Mouse (Mus musculus): ENCODE data around the gene Fate1. TPM values are rescaled to one million over a fixed set of nuclear protein-coding genes. Genes with fewer than 3 reads are reported as not detected.
A peak's percentile ranks its signal among the peaks of the same experiment; 100 is the strongest.
"Not testable (repeated sequence)": the region's sequence is repeated elsewhere in the genome, so short reads cannot be mapped to it uniquely, and the experiment has no call there.

The Fate1 gene
- not detected for total RNA-seq (2021)

GRCm38 (mm10) chrX:71972686-71973085, at the start of gene Fate1:
TSS of gene Fate1 (plus strand) at chrX:71972986.
- DNase-seq = no peak

GRCm38 (mm10) chrX:71946631-71947030, 26.2 kb upstream of the Fate1 start:
- peak; percentile 67 for DNase-seq

GRCm38 (mm10) chrX:71958366-71958765, 14.4 kb upstream of the Fate1 start:
- no peak for DNase-seq

GRCm38 (mm10) chrX:71962073-71963051, 10.4 kb upstream of the Fate1 start, which contains the start of gene Prrg3:
TSS of gene Prrg3 (plus strand) at chrX:71962624.
- DNase-seq = peak; percentile 71

GRCm38 (mm10) chrX:71963275-71963912, 9.4 kb upstream of the Fate1 start:
- DNase-seq = no peak

GRCm38 (mm10) chrX:71968216-71968615, 4.6 kb upstream of the Fate1 start:
- no peak for DNase-seq

GRCm38 (mm10) chrX:71968816-71969215, 4.0 kb upstream of the Fate1 start:
- DNase-seq = no peak

GRCm38 (mm10) chrX:71971325-71971724, 1.5 kb upstream of the Fate1 start:
- no peak for DNase-seq

- not testable (repeated sequence) for DNase-seq
Measured at GRCm38 (mm10) chrX:71977681-71978080, 4.9 kb downstream of the Fate1 start.

- DNase-seq = no peak
Measured at GRCm38 (mm10) chrX:71980443-71980842, 7.7 kb downstream of the Fate1 start.

GRCm38 (mm10) chrX:71981322-71981721, 8.5 kb downstream of the Fate1 start:
- no peak for DNase-seq

- no peak for DNase-seq
Measured at GRCm38 (mm10) chrX:71983205-71983604, 10.4 kb downstream of the Fate1 start.

- peak; percentile 42 for DNase-seq
Measured at GRCm38 (mm10) chrX:71983775-71984174, 11.0 kb downstream of the Fate1 start.

- DNase-seq = no peak
Measured at GRCm38 (mm10) chrX:71991549-71991948, 18.8 kb downstream of the Fate1 start, which contains the start of gene Cnga2. TSS of gene Cnga2 (plus strand) at chrX:71991849.

GRCm38 (mm10) chrX:71995972-71996371, 23.2 kb downstream of the Fate1 start:
- DNase-seq = no peak

GRCm38 (mm10) chrX:72009930-72010329, 37.1 kb downstream of the Fate1 start:
- DNase-seq = no peak

GRCm38 (mm10) chrX:72012236-72012635, 39.5 kb downstream of the Fate1 start:
- DNase-seq = peak; percentile 40

GRCm38 (mm10) chrX:72012804-72013203, 40.0 kb downstream of the Fate1 start:
- DNase-seq = peak; percentile 58

- DNase-seq = no peak
Measured at GRCm38 (mm10) chrX:72022241-72022640, 49.5 kb downstream of the Fate1 start.

- DNase-seq = no peak
Measured at GRCm38 (mm10) chrX:72022750-72023398, 50.1 kb downstream of the Fate1 start.

- no peak for DNase-seq
Measured at GRCm38 (mm10) chrX:72023542-72023941, 50.8 kb downstream of the Fate1 start.

All from heart, postnatal 4 days (tissue).